Mouse (Mus musculus) left cerebral cortex, adult 2 months (tissue): ENCODE results near the gene Zkscan5. TPM values are rescaled to one million over a fixed set of nuclear protein-coding genes. Genes with fewer than 3 reads are reported as not detected.
A peak's percentile ranks its signal among the peaks of the same experiment; 100 is the strongest.
"Not testable (repeated sequence)": the region's sequence is repeated elsewhere in the genome, so short reads cannot be mapped to it uniquely, and the experiment has no call there.

ENCODE experiments used
- DNase-seq, 2 experiments: peaks; one replicate each; pipeline ENCODE4 v3.0.0; 2021 to 2022; ENCODE audit warnings: low spot score in 2 of 2, mixed read lengths in 1 of 2; ENCODE audit errors: extremely low spot score in 1 of 2
- H3K27ac ChIP-seq: fragments of 200-600 bp; 2 replicates; pipeline ENCODE4 v1.8.1; 2022
- H3K4me3 ChIP-seq: fragments of 200-600 bp; 2 replicates; pipeline ENCODE4 v1.8.1; 2022
- CTCF ChIP-seq: fragments of 200-600 bp; IDR thresholded peaks from 2 replicates; pipeline ENCODE4 v1.8.1; 2022; ENCODE audit warnings: antibody characterized with exemption, mild to moderate bottlenecking, moderate library complexity
- intact Hi-C: fragments of 180-260 bp; cut with DNase I; formaldehyde crosslinking; loops from one replicate; pipeline ENCODE4 v1.15.1; 2025
- total RNA-seq, 2 experiments: library from RNA; stranded (reverse); gene quantifications; 2 replicates each; pipeline ENCODE4 v1.2.3; 2021

Zkscan5 gene
- total RNA-seq, 2 experiments from 2014 or later: 10.8 to 11.0 TPM

- peak; percentile 50 for TF ChIP-seq CTCF
- Histone ChIP-seq H3K27ac (no peak overlapping the region), H3K4me3 (no peak overlapping the region)
- DNase-seq: no peak
- intact Hi-C loops: no loop called here
These were observed 10.3 kb downstream of the Zkscan5 start for GRCm38 (mm10) chr5:145214679-145215078.

GRCm38 (mm10) chr5:145217746-145218145, 13.4 kb downstream of the Zkscan5 start:
- no peak for TF ChIP-seq CTCF
- Histone ChIP-seq H3K27ac (no peak overlapping the region), H3K4me3 (no peak overlapping the region)
- intact Hi-C loops: no loop called here
- DNase-seq: no peak

GRCm38 (mm10) chr5:145218206-145218605, 13.8 kb downstream of the Zkscan5 start:
- intact Hi-C loops: no loop called here
- H3K4me3 ChIP-seq: no peak overlapping the region
- no peak for DNase-seq
- no peak overlapping the region for H3K27ac ChIP-seq
- no peak for TF ChIP-seq CTCF

GRCm38 (mm10) chr5:145218671-145219070, 14.3 kb downstream of the Zkscan5 start:
- intact Hi-C loops: no loop called here
- Histone ChIP-seq H3K4me3 (no peak overlapping the region), H3K27ac (no peak overlapping the region)
- no peak for TF ChIP-seq CTCF
- no peak for DNase-seq

- no peak for TF ChIP-seq CTCF
- H3K27ac ChIP-seq: no peak overlapping the region
- intact Hi-C loops: no loop called here
- DNase-seq: no peak
- H3K4me3 ChIP-seq: no peak overlapping the region
These were observed 15.6 kb downstream of the Zkscan5 start for GRCm38 (mm10) chr5:145219981-145220380.

GRCm38 (mm10) chr5:145222840-145223239, 18.5 kb downstream of the Zkscan5 start:
- Histone ChIP-seq H3K27ac (no peak overlapping the region), H3K4me3 (no peak overlapping the region)
- intact Hi-C loops: no loop called here
- no peak for DNase-seq
- TF ChIP-seq CTCF: no peak

- intact Hi-C loops: no loop called here
- TF ChIP-seq CTCF: no peak
- Histone ChIP-seq H3K4me3 (no peak overlapping the region), H3K27ac (no peak overlapping the region)
- DNase-seq: no peak
These were observed 19.0 kb downstream of the Zkscan5 start for GRCm38 (mm10) chr5:145223395-145223794.

- no peak overlapping the region for H3K4me3 ChIP-seq
- no peak overlapping the region for H3K27ac ChIP-seq
- intact Hi-C loops: no loop called here
- no peak for DNase-seq
- TF ChIP-seq CTCF: no peak
These were observed 22.1 kb downstream of the Zkscan5 start for GRCm38 (mm10) chr5:145226453-145226852.

GRCm38 (mm10) chr5:145229283-145229682, 24.9 kb downstream of the Zkscan5 start:
- DNase-seq, H3K27ac ChIP-seq, H3K4me3 ChIP-seq, intact Hi-C loops: not testable (repeated sequence)

GRCm38 (mm10) chr5:145230641-145231040, 26.3 kb downstream of the Zkscan5 start:
- TF ChIP-seq CTCF: no peak
- no peak for DNase-seq
- H3K4me3 ChIP-seq: peak overlapping the region; percentile 81
- intact Hi-C loops: loop anchor here (1.0 to 2.0 kb wide), 2 partner anchors 26 to 50 kb away; partner anchors contain the start of genes Zkscan5 and Zscan25
- peak overlapping the region; percentile 97 for H3K27ac ChIP-seq

GRCm38 (mm10) chr5:145231367-145231871, 27.1 kb downstream of the Zkscan5 start, which contains the start of gene Zfp655:
Gene Zfp655, plus strand, starts transcription at chr5:145231715.
- intact Hi-C loops: loop anchor here (1.0 to 2.0 kb wide), 2 partner anchors 27 to 49 kb away; partner anchors contain the start of genes Zkscan5 and Zscan25
- peak; percentile 98 for DNase-seq
- Histone ChIP-seq H3K4me3 (peak within 1 kb of the TSS; percentile 81), H3K27ac (peak within 1 kb of the TSS; percentile 97)
- no peak for TF ChIP-seq CTCF

GRCm38 (mm10) chr5:145231893-145232411, 27.6 kb downstream of the Zkscan5 start:
- peak overlapping the region; percentile 97 for H3K27ac ChIP-seq
- intact Hi-C loops: loop anchor here (1.0 to 2.0 kb wide), 2 partner anchors 28 to 49 kb away; partner anchors contain the start of genes Zkscan5 and Zscan25
- no peak for TF ChIP-seq CTCF
- no peak for DNase-seq
- peak overlapping the region; percentile 81 for H3K4me3 ChIP-seq

GRCm38 (mm10) chr5:145234636-145235035, 30.3 kb downstream of the Zkscan5 start:
- intact Hi-C loops: loop anchor here (5.0 kb wide), 1 partner anchor 133 kb away; no protein-coding TSS in a partner anchor
- TF ChIP-seq CTCF: peak; percentile 57
- H3K27ac ChIP-seq: no peak overlapping the region
- H3K4me3 ChIP-seq: no peak overlapping the region
- DNase-seq: no peak
